Mouse (Mus musculus) kidney, postnatal 0 days (tissue): Measurements from ENCODE around the gene Ptcd3. TPM values are rescaled to one million over a fixed set of nuclear protein-coding genes. Genes with fewer than 3 reads are reported as not detected.
"Not testable (repeated sequence)": the region's sequence is repeated elsewhere in the genome, so short reads cannot be mapped to it uniquely, and the experiment has no call there.

Experiments used
- ATAC-seq: fragments of 200-750 bp; cut with Nextera tagmentation; replicated peaks from 2 replicates; pipeline ENCODE4 v1.8.0; 2017; ENCODE audit warnings: low read depth, moderate number of reproducible peaks, moderate TSS enrichment, moderate library complexity; ENCODE audit not compliant: low FRiP score
- DNase-seq: peaks from one replicate; pipeline ENCODE4 v3.0.0-alpha.2; 2016; ENCODE audit warnings: low spot score
- H3K27ac ChIP-seq: fragments of 300-500 bp; sonication (generic); 2 replicates; pipeline ENCODE4 v1.5.1; 2014; ENCODE audit warnings: mild to moderate bottlenecking
- H3K27me3 ChIP-seq: fragments of 300-500 bp; sonication (generic); 2 replicates; pipeline ENCODE4 v1.6.1; 2014; ENCODE audit warnings: low read length, mixed read lengths; ENCODE audit not compliant: insufficient read depth
- H3K36me3 ChIP-seq: fragments of 300-500 bp; sonication (generic); 2 replicates; pipeline ENCODE4 v1.6.1; 2014; ENCODE audit warnings: low read length, mixed read lengths; ENCODE audit not compliant: insufficient read depth
- H3K4me1 ChIP-seq: fragments of 300-500 bp; sonication (generic); replicated peaks from 2 replicates; pipeline ENCODE4 v1.6.1; 2014; ENCODE audit warnings: antibody characterized with exemption, low read length, mixed read lengths; ENCODE audit not compliant: insufficient read depth
- H3K4me2 ChIP-seq: fragments of 300-500 bp; sonication (generic); 2 replicates; pipeline ENCODE4 v1.6.1; 2014; ENCODE audit warnings: mild to moderate bottlenecking, low read length, moderate library complexity, mixed read lengths
- H3K4me3 ChIP-seq: fragments of 300-500 bp; sonication (generic); replicated peaks from 2 replicates; pipeline ENCODE4 v1.5.1; 2014; ENCODE audit warnings: low read depth, low read length
- H3K9ac ChIP-seq: fragments of 300-500 bp; sonication (generic); 2 replicates; pipeline ENCODE4 v1.6.1; 2014; ENCODE audit warnings: low read depth, low read length
- H3K9me3 ChIP-seq: fragments of 300-500 bp; sonication (generic); replicated peaks from 2 replicates; pipeline ENCODE4 v1.6.1; 2016; ENCODE audit warnings: low read length, inconsistent platforms, mixed read lengths
- CTCF ChIP-seq: IDR thresholded peaks from 2 replicates; pipeline ENCODE4 v1.5.1; 2016; ENCODE audit warnings: antibody characterized with exemption, low read depth, mild to moderate bottlenecking, moderate library complexity
- WGBS: fragments of 180-500 bp; shearing (Covaris S2); extraction: QIAGEN DNeasy Blood & Tissue Kit; methylation state at CpG from one replicate; pipeline ENCODE4 v1.1.7; 2014; 5-methylcytosine and 5-hydroxymethylcytosine counted together
- polyA plus RNA-seq: library from polyadenylated mRNA; unstranded; fragments of >200 nt; fragmentation: Nextera tagmentation; extraction: Ambion mirVana; gene quantifications from 2 replicates; pipeline ENCODE4 v1.2.1, GENCODE M21; 2015

Gene Ptcd3
- polyA plus RNA-seq, 1 experiment from 2014 or later: 61.3 TPM

GRCm38 (mm10) chr6:71877965-71878760, 30.4 kb downstream of the Ptcd3 start:
- Histone ChIP-seq H3K36me3 (peaks cover 64% of the 10 kb centered on the region), H3K27ac (no peak overlapping the region), H3K4me3 (no peak overlapping the region), H3K9ac (no peak overlapping the region), H3K27me3 (no peaks in the 10 kb centered on the region), H3K9me3 (no peaks in the 10 kb centered on the region), H3K4me2 (no peak overlapping the region), H3K4me1 (no peaks in the 10 kb centered on the region)
- TF ChIP-seq CTCF: peak; percentile 23; the same call in 1 of the 2 replicates
- DNase-seq: peak; percentile 3
- no peak for ATAC-seq
- 97% methylated on average over 3 of the region's 3 CpGs for WGBS

- 92% methylated on average over 9 of the region's 9 CpGs for WGBS
- Histone ChIP-seq H3K4me3 (no peak overlapping the region), H3K9ac (no peak overlapping the region), H3K4me1 (no peaks in the 10 kb centered on the region), H3K9me3 (no peaks in the 10 kb centered on the region), H3K36me3 (peaks cover 64% of the 10 kb centered on the region; the same call in 1 of the 2 replicates), H3K27ac (no peak overlapping the region), H3K27me3 (no peaks in the 10 kb centered on the region), H3K4me2 (no peak overlapping the region)
- no peak for ATAC-seq
- no peak for DNase-seq
- TF ChIP-seq CTCF: no peak
These were observed 37.2 kb downstream of the Ptcd3 start for GRCm38 (mm10) chr6:71871396-71871795.

- Histone ChIP-seq H3K9me3 (no peaks in the 10 kb centered on the region), H3K36me3 (peaks cover 60% of the 10 kb centered on the region), H3K4me2 (no peak overlapping the region), H3K27ac (no peak overlapping the region), H3K4me1 (no peaks in the 10 kb centered on the region), H3K27me3 (no peaks in the 10 kb centered on the region), H3K4me3 (no peak overlapping the region), H3K9ac (no peak overlapping the region)
- ATAC-seq (no peak), DNase-seq (peak; percentile 60)
- peak; percentile 57 for TF ChIP-seq CTCF
- 95% methylated on average over 1 of the region's 1 CpGs for WGBS
These were observed 39.7 kb downstream of the Ptcd3 start for GRCm38 (mm10) chr6:71868809-71869208.

- Histone ChIP-seq H3K27me3 (no peaks in the 10 kb centered on the region), H3K4me2 (no peak overlapping the region), H3K36me3 (peaks cover 61% of the 10 kb centered on the region), H3K4me3 (no peak overlapping the region), H3K27ac (no peak overlapping the region), H3K4me1 (no peaks in the 10 kb centered on the region), H3K9me3 (no peaks in the 10 kb centered on the region), H3K9ac (no peak overlapping the region)
- no peak for DNase-seq
- no peak for TF ChIP-seq CTCF
- no peak for ATAC-seq
- 89% methylated on average over 2 of the region's 2 CpGs for WGBS
These were observed 40.8 kb downstream of the Ptcd3 start for GRCm38 (mm10) chr6:71867751-71868150.

GRCm38 (mm10) chr6:71846906-71847305, 61.6 kb downstream of the Ptcd3 start:
- 78% methylated on average over 6 of the region's 6 CpGs for WGBS
- H3K27me3 ChIP-seq, H3K9me3 ChIP-seq, ATAC-seq, H3K4me1 ChIP-seq, DNase-seq, H3K4me3 ChIP-seq, H3K4me2 ChIP-seq, H3K27ac ChIP-seq, H3K9ac ChIP-seq: not testable (repeated sequence)
- H3K36me3 ChIP-seq: peaks cover 24% of the 10 kb centered on the region; the same call in 1 of the 2 replicates

GRCm38 (mm10) chr6:71840597-71841290, 67.8 kb downstream of the Ptcd3 start:
- Histone ChIP-seq H3K27ac (no peak overlapping the region), H3K27me3 (no peaks in the 10 kb centered on the region), H3K9me3 (no peaks in the 10 kb centered on the region), H3K4me2 (no peak overlapping the region), H3K9ac (no peak overlapping the region), H3K4me1 (0 out of 2 replicates have a peak, but pooled peaks cover 3% of the 10 kb centered on the region), H3K36me3 (no peaks in the 10 kb centered on the region), H3K4me3 (no peak overlapping the region)
- TF ChIP-seq CTCF: no peak
- no peak for DNase-seq
- 88% methylated on average over 1 of the region's 1 CpGs for WGBS
- ATAC-seq: no peak
